Mouse (Mus musculus): ENCODE results near the gene Mylk2.

Gene Mylk2

DNA sequence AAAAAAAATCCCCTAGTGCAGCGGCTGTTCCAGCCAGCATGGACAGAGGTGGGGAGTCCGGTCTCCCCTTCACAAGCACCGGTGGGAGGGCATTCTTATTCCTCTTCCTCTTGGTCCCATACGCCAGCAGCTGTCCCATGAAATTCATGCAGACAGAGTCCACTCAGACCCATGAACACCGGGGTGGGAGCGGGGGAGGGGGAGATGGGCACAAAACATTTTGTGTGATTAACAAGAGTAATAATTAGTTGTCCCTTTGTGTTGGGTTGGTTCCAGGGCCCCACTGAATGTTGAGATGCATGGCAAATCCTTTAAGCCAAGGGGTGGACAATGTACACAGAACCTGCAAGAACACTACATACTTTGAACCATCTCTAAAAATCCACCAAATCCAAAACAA is 30.0 kb downstream of the Mylk2 start:
- in situ Hi-C loops (cut with MboI; ENCODE audit: low sequenced_read_pairs) = no loop called here

GRCm38 (mm10) chr2:152941776-152942175 is 30.6 kb downstream of the Mylk2 start:
- in situ Hi-C loops (cut with MboI; ENCODE audit: low sequenced_read_pairs) = no loop called here

- in situ Hi-C loops (cut with MboI; ENCODE audit: low sequenced_read_pairs) = no loop called here
Observed at GRCm38 (mm10) chr2:152942898-152943515, 31.9 kb downstream of the Mylk2 start.

DNA sequence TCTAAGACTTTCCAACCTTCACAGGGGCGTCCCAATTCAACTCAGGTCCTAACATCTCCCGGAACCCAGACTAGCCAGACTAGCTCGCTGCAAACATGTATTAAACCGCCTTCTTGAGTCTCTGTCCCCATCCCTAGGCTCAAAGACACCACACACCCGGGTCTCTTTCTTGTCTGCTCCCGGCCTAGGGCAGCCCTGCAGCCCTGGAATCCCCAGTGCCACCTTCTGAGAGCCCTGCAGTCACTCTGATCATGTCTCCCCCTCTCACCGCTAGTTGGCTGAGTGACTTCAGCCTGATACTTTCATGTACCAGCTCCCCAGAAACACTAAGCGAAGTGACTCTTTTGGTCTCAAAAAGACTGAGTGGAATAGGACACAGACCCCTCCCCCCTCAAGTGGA is 32.4 kb downstream of the Mylk2 start:
- in situ Hi-C loops (cut with MboI; ENCODE audit: low sequenced_read_pairs) = no loop called here

DNA sequence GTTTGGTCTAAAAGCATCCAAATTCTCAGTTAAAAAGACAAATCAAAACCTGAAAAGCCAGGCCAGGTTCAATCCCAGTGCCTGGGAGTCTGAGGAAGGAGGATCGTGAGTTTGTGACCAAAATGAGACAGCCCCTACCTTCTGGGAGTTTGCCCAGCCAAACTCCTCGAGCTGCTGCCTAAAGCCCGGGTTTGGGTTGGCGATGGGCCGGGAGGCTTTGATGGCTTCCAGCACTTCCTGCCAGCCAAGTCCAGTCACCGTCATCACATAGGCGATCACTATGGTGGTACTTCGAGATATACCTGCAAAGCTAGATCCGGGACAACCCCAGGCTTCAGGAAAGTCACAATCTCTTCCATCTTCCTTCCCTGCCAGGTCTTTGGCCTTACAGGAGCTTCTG is 32.9 kb downstream of the Mylk2 start:
- in situ Hi-C loops (cut with MboI; ENCODE audit: low sequenced_read_pairs) = no loop called here

- in situ Hi-C loops (cut with MboI; ENCODE audit: low sequenced_read_pairs) = no loop called here
Observed at GRCm38 (mm10) chr2:152947098-152947497, 35.9 kb downstream of the Mylk2 start.

- in situ Hi-C loops (cut with MboI; ENCODE audit: low sequenced_read_pairs) = no loop called here
Observed at GRCm38 (mm10) chr2:152948438-152949020, 37.4 kb downstream of the Mylk2 start.

GRCm38 (mm10) chr2:152950358-152951064 is 39.4 kb downstream of the Mylk2 start:
- in situ Hi-C loops (cut with MboI; ENCODE audit: low sequenced_read_pairs) = no loop called here

DNA sequence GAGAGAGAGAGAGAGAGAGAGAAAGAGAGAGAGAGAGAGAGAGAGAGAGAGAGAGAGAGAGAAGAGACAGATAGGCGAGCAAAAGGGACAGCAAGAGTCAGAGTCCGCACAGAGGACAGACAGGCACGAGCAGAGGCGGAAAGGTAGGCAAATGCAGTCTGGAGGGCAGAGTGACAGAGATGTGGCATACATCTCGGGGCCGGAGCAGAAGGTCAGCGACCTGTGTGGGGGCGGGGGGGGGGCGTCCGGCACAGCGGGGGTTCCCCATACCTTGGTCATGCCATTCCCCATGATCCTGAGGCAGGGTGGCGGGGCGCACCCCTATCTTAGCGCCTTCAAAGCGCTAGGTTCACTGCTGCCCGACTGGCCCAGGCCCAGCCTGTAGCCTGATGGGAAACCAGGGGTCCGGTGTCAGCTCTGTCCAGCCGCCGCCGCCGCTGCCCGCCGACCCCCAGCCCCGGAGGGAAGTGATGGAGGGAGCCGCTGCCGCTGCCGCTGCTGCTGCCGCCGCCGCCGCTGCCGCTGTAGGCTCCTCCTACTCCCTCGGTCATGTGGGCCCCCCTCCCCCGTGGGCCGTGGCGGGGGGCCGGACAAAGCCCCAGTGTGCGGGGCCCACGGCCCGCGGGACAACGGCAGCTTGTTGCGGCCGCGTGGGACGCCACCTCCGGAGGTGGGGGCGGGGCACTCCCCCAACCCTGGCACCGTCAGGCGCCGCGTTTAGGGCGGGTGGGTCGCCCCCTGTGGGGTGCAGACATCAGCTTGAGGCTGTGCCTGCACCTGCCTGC is 40.1 kb downstream of the Mylk2 start, which contains the start of gene Dusp15:
TSS of gene Dusp15 (minus strand) at position 634 of the 785 bp plus-strand sequence.
- in situ Hi-C loops (cut with MboI; ENCODE audit: low sequenced_read_pairs) = no loop called here

- in situ Hi-C loops (cut with MboI; ENCODE audit: low sequenced_read_pairs) = no loop called here
Observed at GRCm38 (mm10) chr2:152951850-152952720, 40.9 kb downstream of the Mylk2 start.

- in situ Hi-C loops (cut with MboI; ENCODE audit: low sequenced_read_pairs) = no loop called here
Observed at GRCm38 (mm10) chr2:152958116-152958515, 47.0 kb downstream of the Mylk2 start.

- in situ Hi-C loops (cut with MboI; ENCODE audit: low sequenced_read_pairs) = no loop called here
Observed at GRCm38 (mm10) chr2:152962091-152962793, 51.1 kb downstream of the Mylk2 start, which contains the start of gene Ttll9. TSS of gene Ttll9 (plus strand) at chr2:152962485.

- in situ Hi-C loops (cut with MboI; ENCODE audit: low sequenced_read_pairs) = no loop called here
Observed at GRCm38 (mm10) chr2:152965555-152965954, 54.4 kb downstream of the Mylk2 start.

Data from CH12F3 (cell line).